Mouse (Mus musculus) kidney, postnatal 10 days (tissue): ENCODE measurements around the gene AC131692.1.

Experiments
- DNase-seq: peaks from one replicate; pipeline ENCODE4 v3.0.0; 2021; ENCODE audit warnings: mixed read lengths

The AC131692.1 gene

DNA sequence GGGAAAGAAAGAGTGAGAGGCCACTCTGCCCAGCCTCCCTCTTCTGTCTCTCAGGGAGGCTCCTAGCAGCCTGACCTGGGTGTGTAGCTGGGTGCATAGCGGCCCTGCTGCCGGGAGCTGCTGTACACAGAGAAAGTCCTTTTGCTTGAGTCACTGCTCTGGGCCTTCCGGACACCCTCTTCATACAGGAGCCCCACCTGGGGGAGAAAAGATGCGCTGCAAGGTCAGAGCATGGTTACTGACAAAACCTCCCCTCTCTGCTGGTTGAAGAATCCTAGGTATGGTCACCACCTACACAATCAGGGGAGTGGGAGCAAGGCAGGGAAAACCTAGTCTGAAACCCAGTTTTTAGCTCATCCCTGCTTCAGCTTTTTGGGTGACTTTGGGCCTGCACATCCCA is 25.3 kb upstream of the AC131692.1 start:
- no peak for DNase-seq

DNA sequence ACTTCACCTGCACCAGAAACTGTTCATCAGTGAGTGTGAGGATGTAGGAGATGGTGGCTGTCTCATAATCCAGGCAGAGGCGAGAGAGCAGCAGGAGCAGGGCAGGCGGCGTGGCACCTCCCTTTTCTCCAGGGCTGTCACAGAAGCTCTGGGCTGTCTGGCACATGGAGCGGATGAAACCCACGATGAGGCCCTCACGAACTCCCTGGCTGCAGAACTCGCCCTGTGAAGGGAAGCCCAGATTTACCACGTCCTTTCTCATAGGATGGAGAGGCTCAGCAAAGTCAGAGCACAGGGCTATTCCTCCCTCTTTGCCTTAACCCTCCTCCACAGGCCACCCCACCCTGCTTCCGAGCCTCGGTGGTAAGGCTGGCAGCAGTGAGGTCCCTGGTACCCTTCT is 24.4 kb upstream of the AC131692.1 start:
- no peak for DNase-seq

DNA sequence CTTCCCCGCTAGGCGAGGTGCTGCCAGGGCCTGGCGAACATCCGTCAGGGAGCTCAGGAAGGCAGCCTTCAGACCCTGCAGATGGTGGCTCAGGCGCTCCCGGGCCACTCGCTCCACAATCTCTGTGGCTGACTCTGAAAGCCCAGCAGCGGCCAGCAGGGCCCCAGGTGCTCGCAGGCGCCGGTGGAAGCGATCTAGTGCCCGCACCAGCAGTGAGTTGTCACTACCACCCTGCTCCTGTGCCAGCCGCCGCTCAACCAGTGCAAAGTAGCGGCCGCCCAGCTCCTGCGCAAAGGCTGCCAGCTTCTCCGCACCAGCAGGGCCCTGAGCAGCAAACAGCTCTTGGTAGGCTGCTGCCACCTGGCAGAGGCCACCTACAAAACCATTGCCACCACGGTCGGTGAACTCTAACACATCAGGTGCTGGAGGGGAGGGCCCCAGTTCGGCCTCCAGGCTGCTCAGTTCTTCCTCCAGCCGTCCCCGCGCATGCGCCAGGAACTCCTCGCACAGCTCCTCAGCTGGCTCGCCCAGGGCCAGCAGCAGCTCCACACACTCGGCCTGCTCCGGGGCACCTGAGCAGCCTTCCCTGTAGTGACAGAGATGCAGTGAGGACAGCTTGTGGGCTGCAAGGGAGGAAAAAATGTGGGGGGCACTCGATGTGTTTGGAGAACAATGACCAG is 23.5 kb upstream of the AC131692.1 start:
- DNase-seq: peak; percentile 10

DNA sequence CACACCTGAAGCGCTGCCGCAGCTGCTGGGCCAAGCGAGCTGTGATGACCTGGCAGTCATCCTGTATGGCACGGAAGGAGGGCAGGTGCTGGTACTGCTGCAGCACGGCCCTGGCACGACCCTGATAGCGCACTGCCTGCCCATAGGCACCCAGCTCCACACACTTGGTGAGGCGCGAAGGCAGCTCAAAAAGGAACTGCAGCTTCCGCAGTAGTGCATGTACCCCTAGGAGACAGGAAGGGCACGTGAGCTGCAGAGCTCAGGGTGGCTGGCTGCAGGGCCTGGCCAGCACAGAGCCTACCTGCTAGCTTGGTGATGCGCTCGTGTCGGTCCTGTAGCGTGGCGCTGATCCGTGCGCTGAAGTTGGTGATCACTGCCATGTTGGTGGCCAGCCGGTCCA is 23.0 kb upstream of the AC131692.1 start:
- peak; percentile 18 for DNase-seq

DNA sequence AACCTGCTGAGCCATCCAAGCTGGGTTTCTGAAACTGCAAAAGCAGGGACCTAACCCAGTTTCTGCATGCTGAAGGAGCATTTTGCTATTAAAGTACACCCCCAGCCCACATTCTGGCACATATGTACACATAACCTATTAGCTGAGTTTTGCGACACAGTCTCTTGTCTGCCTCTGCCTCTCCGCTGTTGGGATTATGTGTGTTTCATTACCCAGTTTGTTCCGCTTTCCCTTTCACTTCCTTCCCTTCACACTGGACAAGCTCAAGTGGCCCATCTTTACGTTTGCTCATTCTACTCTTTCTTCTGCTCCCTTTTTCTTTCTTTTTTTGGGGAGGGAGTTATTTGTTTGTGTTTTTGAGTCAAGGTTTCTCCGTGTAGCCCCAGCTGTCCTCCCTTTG is 20.3 kb upstream of the AC131692.1 start:
- DNase-seq: no peak

DNA sequence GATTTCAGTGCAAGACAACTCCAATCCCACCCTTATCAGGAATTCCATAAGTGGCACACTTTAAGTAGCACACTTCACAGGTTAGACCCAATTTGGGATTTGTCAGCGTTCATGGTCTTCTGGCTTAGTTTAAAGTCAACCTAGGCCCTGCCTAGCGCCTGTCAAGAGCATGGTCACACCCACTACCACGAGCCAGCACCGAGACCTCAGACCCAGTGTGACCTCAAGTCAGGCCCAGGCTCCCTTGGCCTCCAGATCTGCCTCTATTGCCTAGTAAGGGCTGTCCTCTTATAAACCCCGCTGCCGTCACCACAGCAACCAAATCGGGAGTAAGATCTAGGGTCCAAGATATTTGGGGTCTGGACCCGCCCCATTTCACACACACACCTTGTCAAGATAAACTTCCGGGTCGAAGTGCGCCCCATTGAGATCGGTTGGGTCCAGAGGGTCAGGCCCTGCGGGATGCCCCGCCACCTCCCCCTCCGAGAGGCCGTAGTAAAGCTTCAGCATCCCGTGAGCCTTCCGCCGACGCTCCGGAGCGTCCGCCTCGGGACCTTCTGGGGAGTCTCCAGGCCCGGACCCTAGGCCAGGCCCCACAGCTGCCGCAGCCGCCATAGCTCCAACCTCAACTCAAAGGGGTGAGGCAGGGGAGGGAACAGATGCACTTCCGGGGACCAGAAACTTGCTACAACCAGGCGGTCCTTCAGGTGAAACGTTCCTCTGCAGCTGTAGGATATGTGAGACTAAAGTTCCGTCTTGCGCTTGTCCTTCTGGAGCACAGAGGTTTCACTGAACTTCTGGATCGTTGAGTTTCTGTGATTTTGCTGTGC is 17.4 kb upstream of the AC131692.1 start, which contains the start of gene Vps51:
Vps51 (minus strand) TSS at position 668 of the 830 bp plus-strand sequence.
- DNase-seq: peak; percentile 91

DNA sequence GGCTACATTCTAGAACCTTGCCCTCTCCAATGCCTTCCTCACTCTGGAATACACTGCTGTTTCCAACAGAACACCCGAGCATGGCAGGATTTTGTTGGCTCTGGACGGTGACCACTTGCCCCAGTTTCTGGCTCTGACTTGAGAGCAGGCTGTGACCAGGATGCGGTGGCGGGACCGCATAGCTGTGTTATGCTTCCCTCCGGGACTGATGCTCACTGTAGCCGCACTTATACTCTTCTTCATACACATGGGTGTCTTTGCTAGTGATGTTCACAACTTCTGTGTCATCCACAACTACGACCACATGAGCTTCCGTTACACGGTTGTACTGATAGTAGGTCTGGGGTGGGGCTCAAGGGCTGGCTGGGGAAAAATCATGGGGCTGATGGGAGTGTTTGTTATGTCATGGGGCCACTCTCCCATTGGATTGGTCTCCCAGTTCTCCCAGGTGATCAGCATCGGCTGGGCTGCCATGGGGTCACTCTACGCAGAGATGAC is 14.2 kb upstream of the AC131692.1 start, which contains the start of gene Tmem262:
Tmem262 (plus strand) TSS at position 51 of the 498 bp plus-strand sequence.
- no peak for DNase-seq

DNA sequence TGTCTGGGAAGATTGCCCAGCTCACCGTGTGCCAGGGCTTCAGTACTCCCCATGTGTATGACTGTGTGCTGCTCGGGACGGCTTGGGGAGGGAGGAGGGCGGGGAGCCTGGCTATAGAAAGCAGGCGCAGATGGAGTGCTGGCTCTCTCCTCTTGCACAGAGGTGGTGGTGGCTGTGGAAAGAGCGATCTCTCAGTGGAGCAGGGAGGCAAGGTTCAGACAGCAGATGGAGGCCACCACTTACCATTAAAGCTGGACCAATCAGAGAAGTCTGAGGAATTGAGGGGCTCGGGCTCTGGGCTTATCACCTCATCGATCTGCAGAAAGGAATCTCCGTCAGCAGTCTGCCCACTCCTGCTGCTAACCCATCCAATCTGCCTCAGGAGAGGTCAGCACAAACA is 12.1 kb upstream of the AC131692.1 start, which contains the start of gene Gm28374:
Gm28374 (minus strand) TSS at position 101 of the 400 bp plus-strand sequence.
- DNase-seq: no peak

DNA sequence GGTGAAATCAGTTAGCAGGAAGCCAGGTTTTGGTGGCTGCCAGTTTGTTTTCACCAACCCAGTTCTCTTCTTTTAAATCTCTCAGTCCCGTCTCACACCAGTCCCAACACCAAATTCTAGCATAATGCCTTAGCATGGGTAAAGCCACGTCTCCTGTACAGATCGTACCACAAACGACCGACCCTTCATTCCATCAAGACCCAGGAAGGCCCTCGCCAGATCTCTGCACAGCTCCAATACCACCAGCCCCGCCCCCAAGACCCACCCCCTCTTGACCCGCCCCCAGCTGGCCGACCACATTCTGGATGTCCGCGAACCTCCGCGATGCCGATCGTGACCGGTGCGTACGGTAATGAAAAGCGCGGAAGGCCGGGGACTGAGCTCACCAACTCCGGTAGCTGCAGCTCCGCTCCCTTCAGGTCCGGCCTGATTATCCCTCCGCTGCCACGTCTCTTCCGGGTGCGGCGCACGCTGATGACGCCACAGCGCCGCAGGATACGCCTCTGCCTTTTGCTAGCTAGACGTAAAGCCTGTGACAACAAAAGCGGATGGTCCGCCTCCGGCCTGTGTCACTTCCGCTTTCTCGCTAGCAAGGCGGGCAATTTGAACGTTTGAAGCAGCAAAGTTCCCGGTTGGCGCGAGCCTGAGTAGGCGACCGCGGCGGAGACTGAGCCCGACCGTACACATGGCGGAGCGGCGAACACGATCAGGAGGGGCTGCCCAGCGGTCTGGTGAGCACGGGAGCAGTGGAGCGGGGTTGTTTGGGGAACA is 9.6 kb upstream of the AC131692.1 start, which contains the start of the genes Zfpl1 and Cdca5:
Zfpl1 (minus strand) TSS at position 479 of the 771 bp plus-strand sequence.
Cdca5 (plus strand) TSS at position 506 of the 771 bp plus-strand sequence.
- DNase-seq: peak; percentile 98

DNA sequence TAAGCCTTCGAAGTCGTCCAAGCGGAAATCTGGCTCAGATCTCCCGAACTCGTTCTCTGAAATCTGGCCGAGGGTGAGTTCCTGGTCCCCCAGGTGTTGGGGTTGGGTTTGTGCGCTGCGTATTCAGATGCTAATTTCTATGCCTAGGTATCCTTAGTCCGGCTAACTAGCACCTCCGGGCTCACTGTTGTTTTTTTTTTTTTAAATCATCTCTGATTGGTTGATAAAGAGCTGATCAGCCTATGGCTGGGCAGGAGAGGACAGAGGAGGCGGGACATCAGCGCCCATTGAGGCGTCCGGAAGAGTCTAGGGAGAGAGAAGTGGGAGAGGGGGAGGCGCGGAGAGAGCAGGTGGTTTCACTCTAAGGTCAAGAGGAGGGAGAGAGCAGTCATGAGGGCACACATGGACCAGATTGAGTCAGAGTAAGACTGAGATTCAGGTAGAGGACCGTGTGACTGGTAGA is 8.8 kb upstream of the AC131692.1 start:
- peak; percentile 78 for DNase-seq

DNA sequence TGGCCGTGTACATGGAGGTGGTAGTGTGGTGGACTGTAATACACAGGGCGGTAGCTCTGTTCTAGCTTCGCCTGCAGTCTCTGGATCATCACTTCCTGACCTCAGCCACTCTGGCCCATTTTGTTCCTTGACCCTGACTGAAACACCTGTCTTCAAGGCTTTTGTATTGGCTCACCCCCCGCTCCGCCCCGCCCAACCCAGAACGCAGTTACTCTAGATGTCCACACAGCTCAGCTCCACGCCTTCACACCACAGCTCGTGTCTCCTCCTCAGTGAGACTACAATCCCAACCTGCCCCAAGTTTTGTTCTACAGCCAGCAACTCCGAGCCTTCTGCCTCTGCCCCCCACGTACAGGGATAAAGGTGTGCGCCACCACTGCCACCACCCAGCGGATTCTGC is 5.4 kb upstream of the AC131692.1 start:
- no peak for DNase-seq

DNA sequence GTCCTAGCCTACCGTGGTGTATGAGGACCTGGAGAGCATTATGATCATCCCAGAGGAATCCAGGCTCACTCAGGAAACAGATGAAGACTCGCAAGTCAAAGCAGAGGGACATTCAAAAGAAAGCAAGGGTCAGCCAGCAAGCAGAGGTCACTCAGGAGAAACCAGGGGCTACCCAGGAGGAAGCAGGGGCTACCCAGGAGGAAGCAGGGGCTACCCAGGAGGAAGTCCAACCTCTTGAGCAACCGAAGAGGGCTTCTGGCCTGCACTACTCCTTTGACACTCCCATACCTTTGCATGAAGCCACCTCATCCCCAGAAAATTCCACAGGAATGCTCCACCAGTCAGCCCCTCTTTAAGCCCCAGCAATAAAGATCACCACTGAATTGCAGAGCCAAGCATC is 3.6 kb downstream of the AC131692.1 start:
- DNase-seq: peak; percentile 46

DNA sequence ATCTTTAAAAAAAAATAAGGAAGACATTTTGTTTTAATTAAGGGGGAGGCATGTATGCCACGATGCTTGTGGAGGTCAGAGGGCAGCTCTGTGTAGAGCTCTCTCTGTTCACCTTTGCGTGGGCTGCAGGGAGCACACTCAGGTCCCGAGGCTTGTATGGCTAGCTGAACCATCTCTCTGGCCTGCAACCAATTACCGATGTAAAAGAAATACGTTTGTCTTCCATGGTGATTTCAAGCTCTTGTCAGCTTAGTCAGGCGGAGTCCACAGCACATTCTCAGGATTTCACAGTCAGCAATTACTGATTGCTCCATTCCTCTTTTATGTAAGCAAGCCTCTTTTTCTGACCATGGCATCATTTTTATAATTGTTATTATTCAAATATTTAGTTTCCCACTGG is 7.0 kb downstream of the AC131692.1 start:
- no peak for DNase-seq

DNA sequence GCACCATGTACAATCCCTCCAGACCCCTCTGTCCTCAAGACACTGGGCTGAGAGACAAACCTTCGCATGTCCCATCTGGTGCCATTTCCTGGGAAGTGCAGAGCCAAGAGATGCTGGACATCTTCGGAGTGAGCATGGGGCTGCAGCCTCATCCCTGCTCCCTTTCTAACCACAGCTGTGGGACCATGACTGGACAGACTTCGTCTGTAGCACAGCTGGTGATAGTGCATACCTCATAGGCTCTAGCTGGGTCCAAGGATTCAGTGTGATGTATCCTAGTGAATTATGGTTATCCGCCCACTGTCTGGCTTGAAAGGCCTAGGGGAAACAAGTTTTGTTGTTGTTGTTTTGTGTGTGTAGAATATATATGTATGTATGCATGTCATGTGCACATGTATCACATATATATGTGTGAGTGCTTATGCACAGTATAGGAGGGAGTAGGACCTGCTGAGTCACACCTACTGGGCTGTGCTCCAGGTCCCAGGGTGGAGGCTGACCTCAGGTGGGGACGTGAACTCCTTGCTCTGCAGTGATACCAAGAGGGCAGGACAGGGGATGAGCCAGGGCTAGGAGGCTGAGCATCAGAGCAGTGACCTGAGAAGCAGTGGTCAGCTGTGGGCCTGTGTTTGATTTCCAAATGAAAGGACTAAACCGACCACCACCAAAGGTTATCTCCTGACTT is 8.1 kb downstream of the AC131692.1 start:
- DNase-seq: no peak

DNA sequence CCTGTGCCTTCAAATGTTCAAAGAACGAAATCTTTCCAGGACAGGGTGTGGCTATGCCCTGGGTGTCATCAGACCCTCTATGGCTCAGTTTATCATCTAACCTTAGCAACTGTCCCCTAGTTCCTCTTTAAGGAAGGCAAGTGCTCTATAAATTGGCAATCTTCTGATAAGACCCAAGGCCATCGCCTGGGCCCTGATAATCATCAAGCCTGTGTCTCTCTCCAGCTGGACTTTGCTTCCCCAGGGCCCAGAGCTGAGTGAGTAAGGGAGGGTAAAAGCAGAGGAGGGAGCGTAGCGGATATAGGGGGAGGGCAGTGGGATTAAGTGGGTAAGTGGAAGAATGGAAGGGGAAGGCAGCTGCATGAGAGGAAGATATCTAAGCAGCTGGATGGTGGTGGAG is 10.3 kb downstream of the AC131692.1 start:
- no peak for DNase-seq

DNA sequence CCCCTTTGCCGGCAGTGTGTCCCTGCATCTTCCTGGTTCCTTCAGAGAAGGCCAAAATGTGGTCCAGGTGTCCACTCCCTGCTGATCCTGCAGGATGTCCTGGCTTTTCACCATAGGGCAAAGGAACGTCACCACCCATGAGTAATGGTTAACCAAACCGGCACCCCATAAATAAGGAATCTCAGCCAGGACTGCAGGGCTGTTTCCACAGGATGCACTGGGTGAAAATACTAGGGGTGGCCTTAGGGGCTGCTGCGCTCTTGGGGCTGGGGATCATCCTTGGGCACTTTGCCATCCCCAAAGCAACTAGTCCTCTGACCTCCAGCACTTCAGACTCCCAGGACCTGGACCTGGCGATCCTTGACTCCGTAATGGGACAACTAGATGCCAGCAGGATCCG is 11.4 kb downstream of the AC131692.1 start, which contains the start of gene Naaladl1:
Naaladl1 (plus strand) TSS at position 197 of the 400 bp plus-strand sequence.
- no peak for DNase-seq

DNA sequence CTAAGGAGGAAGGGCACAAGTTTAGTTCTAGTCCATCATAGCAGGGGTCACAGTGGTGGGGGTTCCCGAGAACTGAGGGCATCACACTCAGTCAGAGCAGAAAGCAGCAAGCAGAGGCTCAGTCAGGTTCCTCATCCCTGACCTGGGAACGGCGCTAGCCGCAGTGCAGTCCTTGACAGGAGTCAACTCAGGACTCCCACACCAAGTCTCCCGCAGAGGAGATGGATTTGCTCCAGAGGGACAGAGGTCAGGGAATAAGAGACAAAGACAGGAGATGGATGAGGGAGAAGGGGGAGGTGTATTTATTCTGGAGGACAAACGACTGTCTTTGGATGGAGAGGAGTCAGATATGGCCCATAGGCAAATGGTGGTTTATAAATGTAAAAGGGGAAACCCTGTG is 18.9 kb downstream of the AC131692.1 start:
- no peak for DNase-seq

DNA sequence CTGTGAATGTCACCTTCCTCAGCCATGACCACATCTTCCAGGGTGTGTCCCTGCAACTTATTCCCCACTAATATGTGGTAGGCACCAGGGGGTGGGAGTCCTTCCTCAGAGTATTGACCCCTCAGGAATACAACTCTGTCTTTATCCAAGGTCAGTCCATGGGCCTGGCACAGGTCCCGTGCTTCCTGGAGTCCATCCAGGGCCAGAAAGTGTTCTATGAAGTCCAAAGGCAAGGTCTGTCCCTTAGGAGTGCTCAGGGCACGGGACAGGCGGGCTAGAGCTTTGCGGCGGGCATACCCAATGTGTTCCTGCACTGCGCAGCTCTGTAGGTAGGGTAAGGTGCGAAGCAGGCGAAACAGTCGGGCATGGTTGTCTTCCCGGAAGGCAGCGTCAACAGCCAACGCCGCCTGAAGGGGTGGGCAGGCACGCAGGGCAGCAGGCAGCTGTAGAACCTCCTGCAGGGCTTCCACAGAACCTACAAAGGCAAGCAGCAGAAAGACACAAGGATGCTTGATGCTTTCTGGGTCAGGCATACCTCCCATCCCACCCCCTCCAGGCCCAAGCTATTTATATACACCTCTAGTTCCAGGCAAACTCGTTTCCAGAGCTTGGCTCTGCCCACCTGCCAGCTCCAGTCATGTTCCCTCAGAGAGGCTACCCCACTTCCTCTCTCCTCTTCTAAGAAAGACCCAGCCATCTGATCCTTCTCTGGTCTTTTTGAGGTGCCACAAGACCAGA is 22.1 kb downstream of the AC131692.1 start:
- no peak for DNase-seq

DNA sequence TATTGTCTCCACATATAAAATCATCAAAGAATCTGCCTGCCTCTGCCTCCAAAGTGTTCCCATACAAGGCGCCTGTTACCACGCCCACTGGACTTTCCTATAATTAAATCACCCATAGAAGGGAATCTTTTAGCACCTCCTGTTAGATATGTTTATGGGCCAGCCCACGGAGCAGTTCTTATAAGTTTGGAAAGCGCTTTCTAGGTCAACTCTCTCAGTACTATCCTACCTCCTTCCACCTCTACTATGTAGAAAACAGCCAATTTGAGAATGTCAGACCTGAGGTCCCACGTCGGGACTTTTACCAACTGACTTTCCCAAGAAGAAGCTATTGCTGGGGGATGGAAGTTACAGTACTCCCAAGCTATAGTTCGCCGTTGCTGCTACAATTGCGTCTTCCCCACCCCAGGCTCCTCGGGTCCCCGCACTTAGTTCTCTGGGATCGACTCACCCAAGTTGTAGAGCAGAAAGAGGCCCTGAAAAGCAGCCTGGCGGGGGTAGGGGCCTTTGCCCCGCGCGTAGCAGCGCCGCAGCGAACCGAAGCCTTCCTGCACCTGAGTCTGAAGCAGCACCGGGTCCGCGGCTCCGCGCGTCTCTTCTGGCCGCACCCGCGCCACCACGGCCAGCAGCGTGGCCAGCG is 23.2 kb downstream of the AC131692.1 start:
- no peak for DNase-seq

DNA sequence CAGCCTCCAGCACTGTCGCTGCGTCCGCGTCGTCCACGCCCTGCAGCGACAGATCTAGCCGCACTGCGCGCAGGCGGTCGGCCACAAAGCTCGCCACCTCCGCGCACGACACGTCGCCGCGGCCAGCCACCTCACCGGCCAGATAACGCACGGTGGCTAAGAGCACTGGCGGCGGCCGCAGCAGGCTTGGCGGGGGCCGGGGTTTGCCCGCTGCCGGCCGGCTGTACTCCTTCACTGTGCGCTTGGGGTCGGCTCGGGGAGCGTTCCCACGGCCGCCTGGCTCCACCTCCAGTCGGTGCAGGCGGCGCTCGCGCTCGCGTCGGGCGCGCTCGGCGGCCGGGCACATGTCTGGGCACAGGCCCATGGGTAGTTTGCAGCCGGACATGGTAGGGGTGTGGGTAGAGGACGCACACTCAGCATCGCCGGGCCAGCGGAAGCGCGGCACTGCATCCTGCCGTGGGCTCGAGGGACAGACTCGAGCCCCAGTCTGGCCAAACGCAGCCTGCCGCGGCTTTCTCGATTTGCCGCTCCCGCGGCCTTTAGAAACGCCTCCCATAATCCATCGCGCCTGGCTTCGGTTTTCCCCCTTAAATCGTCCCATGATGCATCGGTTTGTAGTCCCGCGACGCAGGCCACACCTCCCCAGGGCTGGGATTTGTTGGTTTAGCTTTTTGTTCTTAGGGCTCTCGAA is 23.9 kb downstream of the AC131692.1 start, which contains the start of gene Sac3d1:
Sac3d1 (minus strand) TSS at position 665 of the 691 bp plus-strand sequence.
- DNase-seq: peak; percentile 92
